Mouse (Mus musculus): ENCODE measurements around the gene Rab40c. TPM values are rescaled to one million over a fixed set of nuclear protein-coding genes. Genes with fewer than 3 reads are reported as not detected.

Gene Rab40c
- polyA plus RNA-seq, 1 experiment, result not detected

DNA sequence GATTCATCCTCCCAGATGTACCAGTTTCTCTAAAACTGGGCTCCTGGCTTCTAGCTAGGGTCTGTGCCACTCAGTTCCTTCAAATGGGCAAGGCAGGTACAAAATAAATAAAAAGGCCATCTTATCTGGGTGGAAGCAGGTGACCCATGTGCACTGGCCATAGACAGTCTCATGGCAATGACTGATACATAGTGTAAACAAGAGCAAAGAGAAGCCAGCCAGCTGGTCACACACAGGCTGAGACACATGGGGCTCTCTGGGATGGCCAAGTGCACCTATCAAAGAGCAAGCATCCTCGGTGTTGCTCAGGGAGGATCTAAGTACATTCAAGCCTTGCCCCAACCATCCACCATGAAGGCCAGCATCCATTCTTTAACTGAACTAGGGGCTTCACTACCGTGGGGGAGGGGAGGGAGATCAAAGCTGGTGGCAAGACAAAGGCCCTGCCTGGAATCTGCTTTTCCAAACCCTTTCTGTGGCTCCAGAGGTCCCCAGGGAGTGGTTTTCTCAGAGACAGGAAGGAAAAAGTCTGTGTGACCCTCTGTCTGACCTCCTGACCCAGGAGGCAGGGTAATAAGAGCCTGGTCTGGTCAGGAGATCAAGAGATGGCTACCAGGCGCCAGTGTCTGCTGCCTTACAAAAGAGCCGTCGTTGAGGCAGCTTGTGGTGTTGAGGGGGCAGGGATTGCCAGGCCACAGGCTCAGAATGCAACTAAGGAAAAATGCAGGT is 38.5 kb downstream of the Rab40c start:
- TF ChIP-seq POLR2A (IDR thresholded peaks at IDR 0.05; ENCODE audit: insufficient read depth, low read depth, low read length), result no peak
- WGBS, result 26% methylated on average over 5 of the region's 5 CpGs
- Histone ChIP-seq H3K4me1 (ENCODE audit: control insufficient read depth, insufficient read depth, low read length) (peaks cover 24% of the 10 kb centered on the region), H3K27ac (ENCODE audit: insufficient read depth, low read depth, low read length) (no peak overlapping the region), H3K4me3 (ENCODE audit: insufficient read depth, low read depth, low read length) (no peak overlapping the region)

DNA sequence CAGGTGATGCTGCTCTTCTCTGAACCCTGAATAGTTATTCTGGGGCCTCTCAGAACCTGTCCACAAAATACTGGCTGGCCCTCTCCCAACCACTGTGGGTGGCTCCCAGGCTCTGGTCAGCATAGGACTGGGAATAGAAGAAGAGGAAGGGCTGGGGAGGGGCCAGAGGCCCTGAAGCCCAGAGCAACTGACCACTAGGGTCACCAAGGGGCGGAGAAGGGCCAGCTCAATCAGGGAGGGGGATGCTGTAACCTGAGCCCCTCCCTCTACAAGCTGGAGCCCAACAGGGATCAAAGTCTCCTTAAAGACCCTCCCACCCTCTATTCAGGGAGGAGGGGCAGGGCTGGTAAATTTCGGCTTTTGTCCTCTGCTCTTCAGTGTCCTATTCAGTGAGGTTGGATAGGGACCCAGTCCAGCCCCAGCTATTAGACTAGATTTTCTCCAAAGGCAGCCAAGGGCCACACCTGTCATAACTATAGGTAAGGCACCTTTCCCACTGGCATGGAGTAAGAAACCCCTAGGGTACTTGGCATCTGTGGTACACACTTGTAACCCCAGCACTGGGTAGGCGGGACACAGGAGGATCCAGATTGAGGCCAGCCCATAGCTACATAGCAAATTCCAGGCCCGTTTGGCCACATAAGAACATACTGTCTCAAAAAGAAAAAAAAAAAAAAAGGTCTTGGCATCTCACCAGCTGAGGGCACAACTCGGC is 39.2 kb downstream of the Rab40c start, which contains the start of gene Wfikkn1:
Wfikkn1 (minus strand) TSS at position 663 of the 715 bp plus-strand sequence.
- TF ChIP-seq POLR2A (IDR thresholded peaks at IDR 0.05; ENCODE audit: insufficient read depth, low read depth, low read length) (no peak), CTCF (IDR thresholded peaks at IDR 0.05; ENCODE audit: insufficient read depth, low read depth, low read length) (no peak)
- Histone ChIP-seq H3K27ac (ENCODE audit: insufficient read depth, low read depth, low read length) (no peak within 1 kb of the TSS), H3K4me1 (ENCODE audit: control insufficient read depth, insufficient read depth, low read length) (peaks cover 27% of the 10 kb centered on the region), H3K4me3 (ENCODE audit: insufficient read depth, low read depth, low read length) (no peak within 1 kb of the TSS)
- WGBS, result 37% methylated on average over 5 of the region's 5 CpGs

DNA sequence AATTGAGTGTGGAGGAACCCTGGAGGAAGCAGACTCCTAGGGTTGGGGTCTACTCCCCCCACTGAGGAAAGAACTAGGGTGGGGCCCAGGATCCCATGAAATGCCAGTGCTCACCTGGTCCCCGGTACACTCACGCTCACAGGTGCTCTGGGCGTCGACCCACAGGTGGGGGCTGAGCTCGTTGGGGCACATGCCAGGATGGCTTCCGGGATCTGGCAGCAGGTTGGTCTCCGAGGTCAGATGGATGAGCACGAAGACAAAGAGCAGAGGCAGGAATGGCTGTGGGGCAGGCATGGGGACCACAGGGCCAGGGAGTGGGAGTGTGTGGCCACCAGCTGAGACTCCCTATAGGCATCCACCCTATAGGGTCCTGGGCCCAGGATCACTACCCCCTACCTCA is 39.8 kb downstream of the Rab40c start:
- TF ChIP-seq POLR2A (IDR thresholded peaks at IDR 0.05; ENCODE audit: insufficient read depth, low read depth, low read length) (no peak), CTCF (IDR thresholded peaks at IDR 0.05; ENCODE audit: insufficient read depth, low read depth, low read length) (no peak)
- no peak overlapping the region for H3K27ac ChIP-seq (ENCODE audit: insufficient read depth, low read depth, low read length)
- H3K4me1 ChIP-seq (ENCODE audit: control insufficient read depth, insufficient read depth, low read length), result peaks cover 27% of the 10 kb centered on the region
- no peak overlapping the region for H3K4me3 ChIP-seq (ENCODE audit: insufficient read depth, low read depth, low read length)
- WGBS, result 73% methylated on average over 8 of the region's 8 CpGs

DNA sequence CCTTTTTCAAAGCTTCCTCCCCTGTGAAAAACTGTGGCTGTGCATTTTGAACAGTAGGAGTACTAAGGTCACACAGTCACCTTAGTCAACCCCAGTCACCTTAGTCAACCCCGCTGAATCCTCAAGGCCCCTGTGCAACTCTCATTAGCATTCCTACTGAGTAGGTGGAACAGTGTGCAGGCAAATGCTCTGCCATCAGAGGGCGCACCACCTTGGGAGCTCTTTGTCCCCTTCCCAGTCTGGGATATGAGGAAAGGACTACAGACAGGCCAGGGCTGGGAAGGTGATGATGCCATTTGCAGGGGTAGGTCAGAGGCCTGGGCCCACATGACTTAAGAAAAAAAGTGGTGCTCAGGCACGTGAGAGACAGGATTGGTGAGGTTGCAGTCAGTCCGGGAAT is 40.3 kb downstream of the Rab40c start:
- 56% methylated on average over 4 of the region's 4 CpGs for WGBS
- Histone ChIP-seq H3K27ac (ENCODE audit: insufficient read depth, low read depth, low read length) (no peak overlapping the region), H3K4me3 (ENCODE audit: insufficient read depth, low read depth, low read length) (no peak overlapping the region), H3K4me1 (ENCODE audit: control insufficient read depth, insufficient read depth, low read length) (peaks cover 27% of the 10 kb centered on the region)
- TF ChIP-seq CTCF (IDR thresholded peaks at IDR 0.05; ENCODE audit: insufficient read depth, low read depth, low read length), result no peak
- TF ChIP-seq POLR2A (IDR thresholded peaks at IDR 0.05; ENCODE audit: insufficient read depth, low read depth, low read length), result no peak

DNA sequence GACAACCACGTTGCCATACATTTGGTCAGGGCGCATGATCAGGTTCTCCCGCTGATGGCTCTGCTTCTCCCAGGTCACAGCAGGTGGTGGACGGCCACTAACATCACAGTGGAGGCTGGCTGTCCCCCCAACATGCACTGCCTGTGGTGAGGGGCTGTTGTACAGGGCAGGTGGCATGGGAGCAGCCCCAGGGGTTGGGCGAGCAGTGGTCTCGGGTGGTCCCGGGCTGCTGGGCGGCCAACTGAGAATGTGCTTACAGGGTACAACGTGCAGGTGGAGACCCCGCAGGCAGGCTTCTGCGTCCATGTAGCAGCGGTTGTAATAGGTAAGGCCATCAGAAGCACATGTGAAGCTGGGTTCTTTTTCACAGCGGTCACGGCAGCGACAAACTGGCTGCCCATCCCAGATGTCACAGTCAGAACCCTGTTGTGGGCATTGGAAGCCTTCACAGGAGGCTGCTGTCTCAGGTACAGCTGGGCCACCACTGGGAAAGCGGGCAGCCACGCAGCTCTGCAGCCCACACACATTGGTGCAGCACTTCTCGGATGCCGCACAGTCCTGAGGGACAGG is 40.8 kb downstream of the Rab40c start:
- Histone ChIP-seq H3K27ac (ENCODE audit: insufficient read depth, low read depth, low read length) (no peak overlapping the region), H3K4me3 (ENCODE audit: insufficient read depth, low read depth, low read length) (no peak overlapping the region), H3K4me1 (ENCODE audit: control insufficient read depth, insufficient read depth, low read length) (peaks cover 30% of the 10 kb centered on the region)
- TF ChIP-seq CTCF (IDR thresholded peaks at IDR 0.05; ENCODE audit: insufficient read depth, low read depth, low read length) (no peak), POLR2A (IDR thresholded peaks at IDR 0.05; ENCODE audit: insufficient read depth, low read depth, low read length) (no peak)
- WGBS, result 90% methylated on average over 19 of the region's 19 CpGs

DNA sequence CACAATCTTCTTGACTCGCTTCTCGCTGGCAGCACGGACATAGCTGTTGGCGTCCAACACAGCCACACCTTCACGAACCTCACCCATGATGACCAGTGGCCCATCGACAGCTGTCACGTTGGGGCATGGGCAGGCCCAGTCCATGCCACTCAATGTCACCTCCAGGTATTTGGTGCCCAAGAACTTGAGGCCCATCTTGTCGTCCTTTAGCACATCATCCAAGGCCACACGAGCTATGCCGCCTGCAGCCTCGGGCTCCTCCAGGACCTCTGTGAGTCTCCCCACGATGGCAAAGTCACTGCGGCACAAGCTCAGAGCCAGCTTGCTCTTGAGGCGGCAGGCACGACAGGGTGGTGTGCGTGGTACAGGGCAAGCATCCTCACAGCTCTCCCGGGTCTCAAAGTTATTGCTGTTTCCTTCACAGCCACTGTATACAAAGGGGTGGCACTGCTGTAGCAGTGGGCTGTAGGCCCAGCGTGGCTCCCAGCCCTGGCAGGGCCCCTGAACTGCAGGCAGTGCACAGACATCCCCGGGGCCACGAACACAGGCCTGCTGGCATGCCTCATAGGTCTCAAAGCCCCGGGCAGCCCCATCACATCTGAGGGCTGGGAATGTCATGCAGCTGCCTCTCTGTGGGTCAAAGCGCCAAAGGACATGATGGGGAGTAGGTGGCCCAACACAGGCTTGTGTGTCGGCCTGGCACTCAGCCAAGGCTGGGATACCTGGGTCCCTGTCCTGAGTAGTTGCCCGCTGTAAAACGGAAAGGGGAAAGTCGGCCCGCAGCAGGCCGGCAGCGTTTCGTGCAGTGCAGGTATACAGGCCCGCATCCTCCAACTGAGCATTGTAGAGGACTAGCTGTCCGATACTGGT is 41.6 kb downstream of the Rab40c start:
- TF ChIP-seq POLR2A (IDR thresholded peaks at IDR 0.05; ENCODE audit: insufficient read depth, low read depth, low read length), result no peak
- TF ChIP-seq CTCF (IDR thresholded peaks at IDR 0.05; ENCODE audit: insufficient read depth, low read depth, low read length), result no peak
- Histone ChIP-seq H3K27ac (ENCODE audit: insufficient read depth, low read depth, low read length) (no peak overlapping the region), H3K4me3 (ENCODE audit: insufficient read depth, low read depth, low read length) (no peak overlapping the region), H3K4me1 (ENCODE audit: control insufficient read depth, insufficient read depth, low read length) (peaks cover 30% of the 10 kb centered on the region)
- WGBS, result 89% methylated on average over 32 of the region's 32 CpGs

DNA sequence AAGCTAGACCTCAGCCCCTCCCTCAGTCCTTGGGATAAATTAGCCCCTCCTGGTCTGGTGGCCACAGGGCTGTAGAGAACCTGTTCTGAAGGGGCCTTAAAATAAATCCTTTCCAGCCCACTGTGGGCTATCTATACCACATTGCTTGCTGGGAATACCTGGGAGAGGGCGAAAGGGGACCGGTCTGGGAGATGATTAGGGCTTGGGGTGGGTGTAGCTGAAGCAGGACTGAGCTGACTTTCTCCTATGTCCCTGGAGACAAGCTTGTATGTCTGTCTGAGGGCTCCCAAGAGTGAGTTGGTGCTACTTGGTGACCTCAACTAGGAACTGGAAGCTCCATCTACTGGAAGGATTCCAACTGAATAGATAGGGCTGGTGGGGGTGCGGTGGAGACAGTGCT is 42.5 kb downstream of the Rab40c start:
- H3K27ac ChIP-seq (ENCODE audit: insufficient read depth, low read depth, low read length), result no peak overlapping the region
- peaks cover 30% of the 10 kb centered on the region for H3K4me1 ChIP-seq (ENCODE audit: control insufficient read depth, insufficient read depth, low read length)
- no peak overlapping the region for H3K4me3 ChIP-seq (ENCODE audit: insufficient read depth, low read depth, low read length)
- TF ChIP-seq POLR2A (IDR thresholded peaks at IDR 0.05; ENCODE audit: insufficient read depth, low read depth, low read length) (no peak), CTCF (IDR thresholded peaks at IDR 0.05; ENCODE audit: insufficient read depth, low read depth, low read length) (no peak)
- WGBS, result 90% methylated on average over 3 of the region's 3 CpGs

DNA sequence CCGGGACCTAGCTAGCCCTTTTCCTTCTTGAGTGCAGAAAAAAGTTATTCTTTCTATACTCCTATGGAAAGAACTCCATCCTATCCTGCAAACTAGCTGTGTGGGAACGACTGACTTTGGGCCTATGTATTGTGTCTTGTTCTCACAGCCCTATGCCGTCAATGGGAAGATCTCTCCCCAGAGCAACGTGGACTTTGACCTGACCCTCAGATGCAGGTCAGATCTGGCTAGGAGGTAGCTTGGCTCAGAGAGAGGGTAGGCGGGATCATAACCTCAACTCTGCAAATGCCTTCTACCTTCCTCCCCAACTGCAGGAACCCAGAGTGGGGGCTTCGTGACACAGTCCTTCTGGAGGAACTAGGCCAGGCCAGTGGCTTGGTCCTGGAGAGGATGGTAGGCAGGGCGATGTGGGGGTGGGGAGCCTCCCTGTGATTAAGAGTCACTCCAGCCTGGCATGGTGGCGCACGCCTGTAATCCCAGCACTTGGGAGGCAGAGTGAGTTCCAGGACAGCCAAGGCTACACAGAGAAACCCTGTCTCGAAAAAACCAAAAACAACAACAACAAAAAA is 43.1 kb downstream of the Rab40c start:
- Histone ChIP-seq H3K4me3 (ENCODE audit: insufficient read depth, low read depth, low read length) (peak overlapping the region; percentile 87), H3K4me1 (ENCODE audit: control insufficient read depth, insufficient read depth, low read length) (peaks cover 30% of the 10 kb centered on the region), H3K27ac (ENCODE audit: insufficient read depth, low read depth, low read length) (no peak overlapping the region)
- 67% methylated on average over 10 of the region's 10 CpGs for WGBS
- TF ChIP-seq CTCF (IDR thresholded peaks at IDR 0.05; ENCODE audit: insufficient read depth, low read depth, low read length) (no peak), POLR2A (IDR thresholded peaks at IDR 0.05; ENCODE audit: insufficient read depth, low read depth, low read length) (no peak)

Measured in olfactory bulb, adult 2 months (tissue).